Mouse (Mus musculus) left cerebral cortex, adult 9 months (tissue): ENCODE results near the gene Fgfr2.
A peak's percentile ranks its signal among the peaks of the same experiment; 100 is the strongest.

Experiments used
- DNase-seq, 2 experiments: peaks; one replicate each; pipeline ENCODE4 v3.0.0; 2022; ENCODE audit warnings: low spot score in 2 of 2

The Fgfr2 gene

DNA sequence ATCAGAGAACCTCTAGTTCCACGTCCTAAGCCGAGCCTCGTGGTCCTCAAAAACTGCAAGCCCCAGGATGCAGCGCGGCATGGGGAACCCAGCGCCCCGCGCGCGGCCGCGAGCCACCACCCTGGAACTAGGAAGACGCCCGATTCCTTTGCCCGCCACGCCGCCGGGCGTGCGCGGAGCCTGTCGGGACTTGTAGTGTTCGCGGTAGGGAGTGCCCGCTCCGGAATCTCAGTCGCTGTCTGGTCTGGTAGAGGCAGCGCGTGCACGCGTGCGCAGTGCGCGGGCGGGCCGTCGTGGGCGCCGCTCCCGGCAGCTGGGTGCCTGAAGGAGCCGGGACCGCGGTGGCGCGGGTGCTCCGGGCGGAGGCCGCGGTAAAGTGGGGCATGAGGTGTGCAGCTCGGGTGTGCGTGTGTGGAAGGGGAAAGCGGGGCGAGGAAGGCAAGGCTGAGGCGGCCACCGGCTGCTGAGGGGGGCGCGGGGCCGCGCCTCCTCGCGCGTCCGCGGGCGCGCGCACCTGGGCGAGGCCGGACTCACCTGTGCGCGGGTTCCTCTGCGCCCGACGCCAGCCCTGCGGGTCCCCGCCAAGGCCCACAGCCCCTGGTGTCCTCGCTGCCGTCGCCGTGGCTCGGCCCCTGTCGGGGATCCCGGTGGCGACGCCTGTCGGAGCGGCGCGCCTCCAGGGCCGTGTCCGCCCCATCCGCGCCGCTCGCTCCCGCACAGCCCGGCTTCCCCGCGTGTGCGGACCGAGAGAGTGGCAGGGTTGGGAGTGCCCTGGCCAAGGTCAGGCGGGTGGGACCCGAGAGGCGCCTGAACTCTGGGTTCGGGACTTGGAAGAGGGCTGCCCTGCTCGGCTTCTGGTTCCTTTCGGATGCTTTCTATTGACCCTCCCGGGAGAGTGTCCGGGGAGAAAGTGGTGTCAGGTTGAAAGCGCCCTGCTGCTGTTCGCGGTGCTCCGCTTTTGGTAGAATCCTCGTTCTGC lies 2257.2 kb downstream of the Fgfr2 start, which contains the start of gene Plekha1:
Gene Plekha1, plus strand, starts transcription at position 144 of the 979 bp plus-strand sequence.
- DNase-seq, result peak; percentile 98 to 99

DNA sequence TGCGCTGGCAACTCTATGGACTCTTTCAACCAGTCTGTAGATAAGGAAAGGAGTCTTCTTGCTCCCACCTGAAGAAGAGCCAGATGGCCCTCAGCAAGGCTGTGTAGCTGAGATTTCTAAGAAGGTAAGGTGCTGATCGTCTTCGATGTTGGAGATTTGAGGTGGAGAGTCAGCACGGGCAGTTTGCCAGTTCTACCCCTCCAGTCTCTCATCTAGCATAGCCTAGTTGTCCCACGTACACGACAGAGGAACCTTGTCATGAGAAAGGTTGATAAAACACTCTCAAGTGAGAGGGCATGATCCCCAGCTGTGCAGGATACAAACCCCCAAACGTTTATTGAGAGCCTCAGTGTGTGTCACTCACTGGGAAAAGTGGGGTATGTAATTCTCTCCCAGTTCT lies 2258.4 kb downstream of the Fgfr2 start:
- DNase-seq, result no peak

DNA sequence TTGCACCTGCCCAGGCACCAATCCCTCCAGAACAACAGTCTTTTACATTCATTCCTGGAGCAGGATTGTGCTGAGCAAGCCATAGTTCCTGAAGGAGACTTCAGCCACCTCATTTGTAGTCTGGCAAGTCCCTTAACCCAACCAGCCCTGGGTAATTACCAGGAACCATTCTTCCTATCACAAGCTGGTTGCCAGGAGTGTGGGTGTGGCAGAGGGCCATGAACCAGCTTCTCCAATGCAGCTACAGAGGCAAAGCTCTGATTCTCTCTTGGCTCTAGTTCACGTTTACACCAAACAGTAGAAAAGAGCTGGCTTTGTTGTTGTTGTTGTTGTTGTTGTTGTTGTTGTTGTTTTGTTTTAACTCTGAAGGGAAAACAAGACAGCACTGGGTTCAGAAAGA lies 2260.6 kb downstream of the Fgfr2 start:
- no peak for DNase-seq

DNA sequence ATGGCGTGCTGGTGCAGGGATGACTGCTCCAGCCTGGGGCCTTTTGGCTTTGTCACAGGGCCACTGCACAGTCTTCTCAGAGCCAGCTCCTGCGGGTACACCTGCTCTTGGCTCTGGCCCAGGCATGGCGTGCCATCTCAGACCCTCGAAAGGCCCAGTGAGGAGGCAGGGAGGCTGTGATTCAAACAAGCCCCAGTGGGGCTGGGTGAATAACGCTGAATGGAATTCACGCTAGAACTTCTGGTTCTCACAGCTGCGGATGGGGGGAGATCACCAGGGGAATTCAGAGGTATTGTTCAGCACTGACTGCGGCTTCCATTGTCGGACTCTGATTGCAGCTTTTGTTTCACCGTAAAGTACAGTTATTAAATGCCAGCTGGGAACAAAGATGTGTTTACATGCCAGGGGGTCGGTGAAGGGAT lies 2262.4 kb downstream of the Fgfr2 start:
- peak in 1 of 2 experiments; percentile 54 for DNase-seq

DNA sequence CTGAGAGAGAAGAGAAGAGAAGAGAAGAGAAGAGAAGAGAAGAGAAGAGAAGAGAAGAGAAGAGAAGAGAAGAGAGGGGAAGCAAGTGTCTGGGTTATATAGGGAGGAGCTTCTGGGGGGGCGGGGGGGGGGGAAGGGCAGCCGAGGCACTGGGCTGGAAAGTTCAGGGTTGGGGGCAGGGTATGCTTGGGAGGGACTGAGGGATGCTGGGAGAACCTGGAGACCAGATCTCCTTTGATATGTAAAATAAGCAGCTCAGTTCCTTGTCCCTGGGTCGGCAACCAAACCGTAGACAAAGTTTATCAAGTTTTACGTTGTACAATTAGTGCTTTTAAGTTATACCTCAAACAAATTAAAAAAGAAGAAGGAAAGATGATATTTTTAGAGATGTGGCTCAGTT lies 2263.2 kb downstream of the Fgfr2 start:
- no peak for DNase-seq

DNA sequence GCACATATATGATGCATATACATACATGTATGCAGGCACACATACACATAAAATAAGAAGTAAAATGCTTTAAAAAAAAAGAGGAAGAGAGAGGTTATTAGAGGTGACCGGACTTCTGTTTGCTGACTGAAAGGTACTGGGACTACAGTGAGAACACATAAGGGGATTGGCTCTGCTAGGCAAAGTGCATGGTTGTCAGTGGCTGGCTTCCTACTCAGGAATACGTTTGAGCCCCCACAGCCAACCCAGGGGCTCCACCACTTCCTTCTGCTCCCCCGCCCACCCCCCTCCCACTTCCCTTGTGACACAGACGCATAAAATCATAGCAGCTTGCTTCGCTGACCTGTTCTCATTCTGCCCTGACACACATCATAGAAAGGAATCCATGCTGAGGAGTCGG lies 2265.2 kb downstream of the Fgfr2 start:
- no peak for DNase-seq

DNA sequence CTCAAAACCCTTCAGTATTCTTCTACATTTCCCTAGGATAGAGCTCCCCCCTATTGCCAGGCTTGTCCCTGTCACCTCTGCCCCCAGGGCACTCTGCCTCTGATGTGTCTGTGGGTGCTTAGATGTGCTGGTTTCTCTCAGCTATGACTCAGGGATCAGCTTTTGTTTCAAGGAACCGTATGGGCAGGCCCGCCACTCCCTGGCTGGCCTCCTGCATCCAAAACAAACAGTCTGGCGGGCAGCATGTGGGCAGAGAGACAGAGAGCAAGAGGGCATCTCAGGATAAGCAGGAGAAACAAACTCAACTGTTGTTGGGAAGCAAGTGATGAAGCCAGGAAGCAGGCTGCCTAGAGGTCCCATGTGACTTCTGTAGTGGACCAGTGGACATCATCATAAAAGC lies 2267.5 kb downstream of the Fgfr2 start:
- DNase-seq, result no peak

DNA sequence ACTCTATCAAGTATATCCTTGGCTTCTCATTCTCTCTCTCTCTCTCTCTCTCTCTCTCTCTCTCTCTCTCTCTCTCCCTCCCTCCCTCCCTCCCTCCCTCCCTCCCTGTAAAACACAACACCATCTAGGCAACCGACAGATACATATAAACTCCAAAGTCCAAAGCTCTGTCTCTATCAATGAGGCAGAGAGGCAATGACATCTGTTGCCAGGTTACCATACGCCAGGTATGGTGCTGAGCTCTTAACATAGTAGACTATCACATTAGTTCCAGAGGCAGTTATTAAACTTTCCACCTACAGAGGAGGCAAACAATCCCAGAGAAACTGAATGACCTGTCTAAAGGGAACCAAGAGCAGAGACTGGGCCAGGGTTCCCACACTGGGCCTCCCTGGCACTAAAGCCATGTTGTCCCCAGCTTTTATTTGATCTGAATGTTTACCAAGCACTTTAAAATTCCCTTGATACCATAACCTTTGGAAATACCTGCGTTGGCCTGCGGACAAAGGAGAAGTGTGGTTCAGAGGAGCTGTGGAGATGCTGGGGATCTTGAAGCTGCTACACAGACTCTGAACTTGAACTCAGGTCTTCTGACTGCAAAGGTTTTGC lies 2268.4 kb downstream of the Fgfr2 start:
- DNase-seq, result no peak

DNA sequence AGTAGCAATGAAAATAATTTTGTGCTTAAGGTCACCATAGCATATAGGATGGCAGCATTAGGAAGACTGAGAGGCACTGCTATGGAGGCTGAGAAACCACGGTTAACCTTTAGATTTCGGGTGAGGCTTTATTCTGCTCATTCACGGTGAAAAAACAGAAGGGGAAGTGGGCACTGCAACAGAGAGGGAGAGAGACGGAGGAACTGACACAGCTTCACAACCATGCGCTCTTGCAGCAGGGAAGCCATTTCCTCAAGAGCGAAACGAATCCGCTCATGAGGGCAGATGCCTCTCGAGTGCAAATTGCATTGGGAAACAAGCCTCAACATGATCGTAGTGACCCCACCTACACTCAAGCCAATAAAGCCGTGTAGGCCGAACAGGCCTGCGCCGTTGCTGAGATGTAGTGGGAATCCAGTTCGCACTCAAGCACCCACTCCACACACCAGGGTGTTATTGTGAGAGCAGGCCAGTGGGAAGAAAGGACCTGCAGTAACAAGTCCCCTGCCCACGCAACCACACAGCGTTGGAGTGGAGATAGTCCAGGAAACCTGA lies 2275.9 kb downstream of the Fgfr2 start:
- DNase-seq, result no peak

DNA sequence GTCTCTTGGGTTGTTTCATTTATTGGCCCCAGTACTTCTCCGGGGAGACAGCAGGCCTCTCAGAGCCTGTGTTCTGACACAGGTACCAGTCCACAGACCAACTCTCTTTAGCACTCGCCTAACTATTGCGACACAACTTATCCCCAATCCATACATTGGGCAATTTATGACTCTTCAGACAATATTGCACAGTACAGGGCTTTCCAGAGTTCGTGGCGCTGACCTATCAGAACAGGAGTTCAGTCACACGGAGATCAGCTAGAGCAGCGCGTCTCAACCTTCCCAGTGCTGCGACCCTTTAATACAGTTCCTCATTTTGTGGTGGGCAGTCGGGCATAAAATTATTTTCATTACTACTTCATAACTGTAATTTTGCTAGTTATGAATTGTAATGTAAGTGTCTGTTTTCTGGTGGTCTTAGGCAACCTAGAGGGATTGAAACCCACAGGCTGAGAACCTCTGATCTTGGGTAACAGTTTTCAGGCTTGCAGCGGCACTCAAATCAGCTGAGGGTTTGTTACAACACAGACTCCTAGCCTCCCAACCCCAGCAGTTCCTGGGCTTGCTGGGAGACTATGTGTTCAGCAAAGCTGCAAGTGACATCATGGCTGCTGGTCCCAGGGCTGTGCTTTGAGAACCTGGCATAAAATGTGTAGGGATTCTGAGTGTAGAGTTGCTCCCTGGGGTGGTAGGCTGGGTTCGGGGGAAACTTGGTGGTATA lies 2283.6 kb downstream of the Fgfr2 start:
- no peak for DNase-seq

DNA sequence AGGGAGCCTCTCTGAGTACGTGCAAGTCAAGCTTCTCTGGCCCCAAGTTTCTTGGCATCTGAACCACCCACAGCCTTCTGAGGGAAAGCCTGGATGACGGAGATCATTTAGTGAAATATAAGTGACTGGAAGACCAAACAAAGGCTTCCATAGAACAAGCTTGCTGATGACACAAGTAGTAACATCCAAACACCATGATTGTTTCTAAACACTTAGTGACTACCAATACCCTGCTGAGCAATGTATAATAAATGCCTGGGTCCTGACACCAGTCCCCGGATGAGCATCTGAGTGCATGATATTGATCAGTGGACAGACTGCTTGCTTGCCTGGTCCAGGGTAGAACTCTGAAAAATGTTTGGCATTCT lies 2284.5 kb downstream of the Fgfr2 start:
- DNase-seq, result no peak

DNA sequence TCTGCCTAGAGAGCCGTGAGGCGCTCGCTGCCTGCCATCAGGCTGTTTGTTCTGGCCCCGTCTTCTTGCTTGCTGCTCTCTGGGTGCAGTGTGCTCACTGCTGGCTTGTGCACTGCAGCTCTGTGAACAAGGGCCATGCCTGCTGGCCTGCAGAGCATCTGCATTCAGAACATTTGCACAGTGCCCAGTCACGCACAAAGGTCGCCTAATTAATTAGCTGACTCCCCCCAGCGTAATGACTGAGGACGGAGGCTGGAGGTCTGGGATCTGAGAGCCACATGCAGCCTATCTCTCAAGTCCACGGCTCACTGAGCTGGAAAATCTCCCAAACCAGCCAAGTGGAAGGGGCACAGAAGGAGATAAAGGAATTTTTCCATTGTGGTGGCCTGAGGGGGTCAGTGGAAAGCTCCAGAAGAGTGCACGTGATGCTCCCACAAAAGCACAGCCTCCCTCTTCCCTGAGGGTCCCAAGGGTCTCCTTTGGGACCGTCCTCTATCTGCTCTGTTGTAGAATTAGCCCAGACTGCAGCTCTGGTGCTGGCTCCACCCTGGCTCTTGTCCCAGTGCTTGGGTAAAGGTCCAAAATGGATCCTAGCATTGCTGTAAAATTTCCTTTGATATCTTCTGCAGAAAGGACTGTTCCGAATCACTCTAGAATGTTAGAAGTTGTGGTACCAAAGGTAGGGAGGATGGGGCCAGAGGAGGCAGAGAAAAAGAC lies 2285.1 kb downstream of the Fgfr2 start:
- DNase-seq, result no peak

DNA sequence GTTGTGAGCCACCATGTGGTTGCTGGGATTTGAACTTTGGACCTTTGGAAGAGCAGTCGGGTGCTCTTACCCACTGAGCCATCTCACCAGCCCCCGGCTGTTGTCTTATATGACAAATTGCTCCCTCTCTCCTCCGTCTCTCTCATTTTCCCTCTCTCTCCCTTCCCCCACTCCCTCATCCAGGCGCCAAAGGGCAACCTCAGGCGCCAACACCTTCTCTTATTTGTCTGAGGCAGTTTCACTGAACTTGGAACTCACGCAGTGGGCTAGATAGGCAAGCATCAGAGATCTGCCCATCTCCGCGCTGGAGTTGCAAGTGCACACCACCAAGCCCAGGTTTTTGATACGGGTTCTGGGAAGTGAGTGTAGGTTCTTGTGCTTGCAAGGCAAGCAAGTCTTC lies 2287.1 kb downstream of the Fgfr2 start:
- DNase-seq, result no peak

DNA sequence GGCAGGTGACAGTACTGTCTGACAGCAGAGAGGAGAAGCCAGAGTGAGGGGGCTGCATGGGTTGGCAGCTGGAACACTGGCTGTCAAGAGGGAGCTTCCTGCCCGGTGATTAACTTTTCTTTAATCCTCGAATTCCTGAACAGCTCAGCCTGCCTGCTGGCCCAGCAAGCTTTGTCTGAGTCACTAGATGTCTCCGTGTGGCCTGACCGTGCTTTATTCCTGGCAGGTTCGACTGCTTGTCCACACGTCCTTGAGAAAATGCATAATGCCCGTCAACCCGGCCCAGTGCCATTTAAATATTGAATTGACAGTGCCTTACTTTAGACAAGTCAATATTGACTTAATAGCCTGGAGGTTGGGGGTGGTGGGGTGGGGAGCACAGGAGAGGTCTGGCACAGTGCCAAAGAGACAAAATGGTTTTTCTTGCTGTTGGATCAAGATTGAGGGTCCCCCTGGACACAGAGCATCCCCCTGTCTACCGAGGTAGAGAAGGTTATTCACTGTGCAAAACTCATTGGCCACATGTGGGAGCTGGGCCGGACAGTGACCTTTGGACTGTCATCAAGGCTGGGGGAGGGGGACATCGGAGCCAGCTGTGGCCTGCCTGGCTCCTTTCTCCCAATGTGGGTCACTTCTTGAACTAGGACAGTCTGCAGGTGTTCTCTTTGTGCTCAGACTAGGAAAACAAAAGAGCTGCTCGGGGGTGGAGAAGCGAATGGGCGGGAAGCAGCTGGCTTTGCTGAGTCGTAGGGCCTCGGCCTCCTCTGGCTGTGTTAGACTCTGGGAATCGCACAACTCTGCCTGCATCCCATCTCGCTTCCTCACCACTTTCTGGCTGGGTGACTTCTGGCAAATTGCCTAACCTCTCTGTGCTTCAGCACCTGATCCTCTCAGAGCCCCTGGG lies 2287.9 kb downstream of the Fgfr2 start:
- DNase-seq, result no peak

DNA sequence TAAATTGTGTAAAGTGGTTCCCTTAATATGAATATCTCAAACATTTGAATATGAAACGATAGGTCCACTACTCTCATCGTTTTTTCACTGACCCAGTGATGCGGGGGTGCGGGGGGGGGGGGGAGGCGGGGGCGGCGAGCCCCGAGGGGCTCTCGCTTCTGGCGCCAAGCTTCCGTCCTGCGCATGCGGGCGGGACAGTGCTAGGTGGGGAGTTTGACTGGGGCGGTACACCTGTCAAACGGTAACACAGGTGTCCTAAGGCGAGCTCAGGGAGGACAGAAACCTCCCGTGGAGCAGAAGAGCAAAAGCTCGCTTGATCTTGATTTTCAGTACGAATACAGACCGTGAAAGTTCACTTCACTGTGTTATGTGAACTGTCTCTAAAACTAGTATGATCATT lies 2288.9 kb downstream of the Fgfr2 start:
- no peak for DNase-seq

DNA sequence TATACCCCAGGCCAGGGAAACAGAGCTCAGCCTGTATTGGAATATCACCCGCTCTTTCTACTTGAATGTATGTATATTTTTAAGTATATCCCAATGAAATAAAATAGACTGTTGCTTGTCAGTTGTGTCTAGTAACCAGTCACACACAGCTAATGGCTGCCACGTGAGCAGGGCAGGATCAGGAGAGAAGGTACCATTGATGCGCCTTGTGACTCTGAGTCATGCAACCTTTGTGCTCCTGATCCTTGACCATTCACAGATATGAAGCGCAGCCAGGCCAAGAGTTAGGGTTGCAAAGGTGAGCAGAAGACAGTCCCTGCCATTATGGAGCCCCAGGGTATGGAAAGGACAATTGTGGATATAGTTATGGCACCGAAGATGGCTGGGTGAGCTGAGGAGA lies 2291.6 kb downstream of the Fgfr2 start:
- DNase-seq, result no peak

DNA sequence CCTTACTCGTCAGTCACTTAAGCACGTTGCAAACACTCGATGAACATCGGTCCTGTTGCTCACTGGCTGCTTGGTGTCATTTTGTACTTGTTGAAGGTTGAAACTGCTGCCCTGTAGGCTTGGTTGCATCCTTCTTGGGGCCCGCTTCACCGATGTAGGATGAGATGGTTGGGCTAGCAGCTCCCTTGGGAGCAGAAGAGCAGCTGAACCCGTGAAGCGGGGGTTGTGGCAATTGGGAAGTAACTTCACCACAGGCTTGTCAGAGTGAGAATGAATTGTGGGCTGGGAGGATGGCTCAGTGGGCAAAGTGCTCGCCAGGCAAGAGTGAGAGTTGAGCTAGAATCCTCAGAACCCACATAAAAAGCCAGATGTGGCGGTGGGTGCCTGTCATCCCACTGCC lies 2294.7 kb downstream of the Fgfr2 start:
- DNase-seq, result no peak

DNA sequence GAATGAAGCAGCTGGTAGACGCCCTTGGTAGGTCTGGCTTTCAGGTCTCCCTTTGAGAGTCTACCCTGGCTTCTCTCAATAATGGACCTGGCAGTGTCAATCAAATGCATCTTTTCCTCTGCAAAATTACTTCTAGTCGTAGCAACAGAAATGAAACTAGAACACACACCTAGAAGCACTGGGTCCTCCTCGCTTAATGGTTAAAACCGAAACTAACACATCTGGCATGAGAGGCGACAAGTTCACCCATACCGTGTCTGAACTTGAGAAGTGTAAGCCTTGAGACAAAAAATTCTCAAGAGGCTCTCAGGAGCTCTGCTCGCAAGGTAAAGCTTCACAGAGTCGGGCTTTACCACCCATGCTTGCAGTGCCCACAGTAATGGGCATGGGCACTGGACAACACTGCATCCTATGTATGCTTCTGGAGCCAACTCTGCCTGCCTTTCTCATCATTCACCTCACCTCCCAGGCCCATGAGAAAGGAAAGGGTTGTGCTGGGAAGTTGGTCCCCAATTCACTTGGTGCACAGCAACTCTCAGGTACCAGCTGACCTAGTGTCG lies 2295.2 kb downstream of the Fgfr2 start:
- no peak for DNase-seq

DNA sequence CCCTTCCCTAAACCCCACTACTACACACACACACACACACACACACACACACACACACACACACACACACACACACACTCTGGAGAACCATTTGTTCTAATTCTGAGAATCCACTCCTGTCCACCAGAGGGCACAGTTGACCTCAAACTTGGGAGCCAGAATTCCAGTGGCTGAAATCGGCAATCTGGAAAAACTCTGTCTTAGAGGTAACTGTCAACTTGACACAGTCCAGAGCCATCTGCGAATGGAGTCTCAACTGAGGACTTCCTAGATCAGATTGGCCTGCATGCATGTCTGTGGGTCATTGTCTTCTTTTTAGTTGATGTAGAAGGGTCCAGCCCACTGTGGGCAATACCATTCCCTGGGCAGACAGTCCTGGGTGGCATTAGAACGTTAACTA lies 2295.7 kb downstream of the Fgfr2 start:
- peak in 1 of 2 experiments; percentile 66 for DNase-seq

DNA sequence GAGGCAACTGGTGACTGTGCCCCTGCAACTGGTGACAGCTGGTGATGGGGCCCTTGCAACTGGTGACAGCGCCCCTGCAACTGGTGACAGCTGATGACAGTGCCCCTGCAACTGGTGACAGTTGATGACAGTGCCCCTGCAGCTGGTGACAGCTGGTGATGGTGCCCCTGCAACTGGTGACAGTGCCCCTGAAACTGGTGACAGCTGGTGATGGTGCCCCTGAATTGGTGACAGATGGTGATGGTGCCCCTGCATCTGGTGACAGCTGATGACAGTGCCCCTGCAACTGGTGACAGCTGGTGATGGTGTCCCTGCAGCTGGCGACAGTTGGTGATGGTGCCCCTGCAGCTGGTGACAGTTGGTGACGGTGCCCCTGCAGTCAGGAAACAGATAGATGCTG lies 2296.8 kb downstream of the Fgfr2 start:
- DNase-seq, result no peak
